Mouse (Mus musculus) cerebellum, adult 18-20 months (tissue): Measurements from ENCODE around the gene Alx3.
"Not testable (repeated sequence)": the region's sequence is repeated elsewhere in the genome, so short reads cannot be mapped to it uniquely, and the experiment has no call there.

Experiments
- DNase-seq, 2 experiments: peaks; one replicate each; pipeline ENCODE4 v3.0.0; 2021

Gene Alx3

GRCm38 (mm10) chr3:107627641-107628040 is 32.8 kb downstream of the Alx3 start:
- peak in 1 of 2 experiments; percentile 1 for DNase-seq

GRCm38 (mm10) chr3:107628551-107628950 is 33.7 kb downstream of the Alx3 start:
- peak in 1 of 2 experiments; percentile 0 for DNase-seq

GRCm38 (mm10) chr3:107629411-107629810 is 34.6 kb downstream of the Alx3 start:
- DNase-seq = peak in 1 of 2 experiments; percentile 0

- peak in 1 of 2 experiments; percentile 56 for DNase-seq
Observed at GRCm38 (mm10) chr3:107630682-107631522, 36.1 kb downstream of the Alx3 start, which contains the start of gene Gm10961. Gm10961 (plus strand) TSS chr3:107631322.

- DNase-seq = peak; percentile 91 to 96
Observed at GRCm38 (mm10) chr3:107631523-107631958, 36.7 kb downstream of the Alx3 start, which contains the start of gene Strip1. Strip1 (minus strand) TSS chr3:107631694.

GRCm38 (mm10) chr3:107632786-107633185 is 38.0 kb downstream of the Alx3 start:
- DNase-seq = peak in 1 of 2 experiments; percentile 3

GRCm38 (mm10) chr3:107633906-107634305 is 39.1 kb downstream of the Alx3 start:
- peak in 1 of 2 experiments; percentile 1 for DNase-seq

GRCm38 (mm10) chr3:107635836-107636235 is 41.0 kb downstream of the Alx3 start:
- no peak for DNase-seq

GRCm38 (mm10) chr3:107636236-107636635 is 41.4 kb downstream of the Alx3 start:
- no peak for DNase-seq

GRCm38 (mm10) chr3:107637606-107638172 is 42.9 kb downstream of the Alx3 start:
- DNase-seq = no peak

- no peak for DNase-seq
Observed at GRCm38 (mm10) chr3:107646947-107647346, 52.1 kb downstream of the Alx3 start.

GRCm38 (mm10) chr3:107650276-107650675 is 55.4 kb downstream of the Alx3 start:
- not testable (repeated sequence) for DNase-seq

- DNase-seq = no peak
Observed at GRCm38 (mm10) chr3:107652968-107653367, 58.1 kb downstream of the Alx3 start.

- no peak for DNase-seq
Observed at GRCm38 (mm10) chr3:107654861-107655260, 60.0 kb downstream of the Alx3 start.
